Mouse (Mus musculus): ENCODE measurements around the gene Mllt3. TPM values are rescaled to one million over a fixed set of nuclear protein-coding genes. Genes with fewer than 3 reads are reported as not detected.

The Mllt3 gene
- total and polyA plus RNA-seq, 2 experiments from 2014 or later: 5.1 to 13.5 TPM

DNA sequence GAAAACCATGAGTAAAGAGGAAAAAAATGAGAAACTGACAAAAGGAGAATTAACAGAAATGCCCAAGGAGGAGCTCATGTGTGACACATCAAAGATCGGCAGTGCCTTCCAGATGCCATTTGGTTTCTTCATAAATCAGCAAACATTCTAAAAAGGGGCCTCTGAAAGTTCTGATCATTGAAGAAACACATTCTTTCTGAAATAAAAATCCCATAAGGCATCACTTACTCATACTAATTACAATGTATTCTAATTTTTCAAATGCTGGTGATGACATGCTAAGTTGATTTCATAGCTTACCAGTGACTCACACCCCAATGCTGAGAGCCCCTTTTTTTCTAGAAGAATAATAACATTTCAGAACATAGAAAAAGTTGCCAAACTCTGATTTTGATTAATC lies 194.4 kb downstream of the Mllt3 start:
- TF ChIP-seq EP300 (IDR thresholded peaks at IDR 0.05; ENCODE audit: low read depth): no peak
- no peak for TF ChIP-seq CTCF (IDR thresholded peaks at IDR 0.05; ENCODE audit: low read depth)
- no peak for DNase-seq (ENCODE audit: low spot score)
- H3K27me3 ChIP-seq (ENCODE audit: control insufficient read depth, insufficient read depth, low read length): no peaks in the 10 kb centered on the region
- WGBS: 91% methylated on average over 1 of the region's 1 CpGs
- peaks cover 10% of the 10 kb centered on the region for H3K4me1 ChIP-seq (ENCODE audit: control insufficient read depth, insufficient read depth)
- no peak overlapping the region for H3K4me2 ChIP-seq (ENCODE audit: low read depth, low read length)
- no peak overlapping the region for H3K4me3 ChIP-seq (ENCODE audit: low read depth, low read length)
- ATAC-seq (ENCODE audit: insufficient read depth, low read depth): no peak
- no peak overlapping the region for H3K27ac ChIP-seq (ENCODE audit: low read depth)
- H3K9me3 ChIP-seq (replicated peaks; ENCODE audit: control insufficient read depth, low read length): no peaks in the 10 kb centered on the region
- no peak overlapping the region for H3K9ac ChIP-seq (replicated peaks; ENCODE audit: low read depth, low read length)
- H3K36me3 ChIP-seq (replicated peaks; ENCODE audit: control insufficient read depth, insufficient read depth, low read length): no peaks in the 10 kb centered on the region

DNA sequence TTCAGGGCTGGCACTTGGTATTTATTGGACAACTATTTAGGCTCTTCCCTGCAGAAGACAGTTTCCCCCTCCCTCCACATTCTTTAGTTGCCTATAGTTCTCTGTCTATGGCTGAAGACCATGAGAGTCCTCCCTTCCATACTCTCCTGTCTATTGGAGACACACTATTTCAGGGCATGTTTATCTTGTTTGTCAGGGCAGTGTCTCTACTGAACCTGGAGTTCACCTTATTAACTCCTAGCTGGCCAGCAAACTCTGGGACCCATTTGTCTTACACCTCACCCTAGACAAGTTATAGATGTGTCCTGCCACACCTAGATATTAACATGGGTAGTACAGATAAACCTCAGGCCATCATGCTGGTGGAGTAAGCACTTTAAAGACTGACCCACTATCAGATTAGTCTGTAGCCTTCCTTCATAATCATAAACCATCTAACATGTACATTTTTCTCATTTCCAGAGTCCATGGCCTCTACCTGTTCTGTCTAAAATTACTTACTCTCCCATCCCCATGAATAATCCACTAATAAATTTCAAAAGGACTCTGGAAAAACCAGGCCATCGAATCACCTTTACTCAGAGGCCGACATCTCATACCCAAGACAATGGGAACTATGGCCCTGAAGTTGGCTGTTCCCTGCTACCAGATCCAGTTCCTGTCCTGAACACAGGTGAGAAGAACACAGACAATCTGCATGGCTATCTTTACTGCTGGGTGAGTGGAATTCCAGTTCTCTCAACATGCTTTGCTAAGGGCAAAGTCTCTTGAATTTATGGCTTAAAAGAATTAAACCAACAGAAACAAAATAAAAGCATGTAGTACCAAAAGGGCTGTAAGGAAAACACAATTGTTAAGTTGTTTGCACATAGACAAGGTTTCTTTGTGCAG lies 195.4 kb downstream of the Mllt3 start:
- no peak overlapping the region for H3K4me2 ChIP-seq (ENCODE audit: low read depth, low read length)
- DNase-seq (ENCODE audit: low spot score) (no peak), ATAC-seq (ENCODE audit: insufficient read depth, low read depth) (no peak)
- H3K27me3 ChIP-seq (ENCODE audit: control insufficient read depth, insufficient read depth, low read length): no peaks in the 10 kb centered on the region
- H3K4me3 ChIP-seq (ENCODE audit: low read depth, low read length): no peak overlapping the region
- H3K4me1 ChIP-seq (ENCODE audit: control insufficient read depth, insufficient read depth): peaks cover 10% of the 10 kb centered on the region
- WGBS: 93% methylated on average over 2 of the region's 2 CpGs
- H3K9me3 ChIP-seq (replicated peaks; ENCODE audit: control insufficient read depth, low read length): no peaks in the 10 kb centered on the region
- no peak overlapping the region for H3K9ac ChIP-seq (replicated peaks; ENCODE audit: low read depth, low read length)
- H3K36me3 ChIP-seq (replicated peaks; ENCODE audit: control insufficient read depth, insufficient read depth, low read length): no peaks in the 10 kb centered on the region
- TF ChIP-seq CTCF (IDR thresholded peaks at IDR 0.05; ENCODE audit: low read depth) (no peak), EP300 (IDR thresholded peaks at IDR 0.05; ENCODE audit: low read depth) (no peak)
- H3K27ac ChIP-seq (ENCODE audit: low read depth): no peak overlapping the region

GRCm38 (mm10) chr4:87836257-87836656 lies 196.9 kb downstream of the Mllt3 start:
- Histone ChIP-seq H3K4me2 (ENCODE audit: low read depth, low read length) (no peak overlapping the region), H3K27me3 (ENCODE audit: control insufficient read depth, insufficient read depth, low read length) (no peaks in the 10 kb centered on the region), H3K9ac (replicated peaks; ENCODE audit: low read depth, low read length) (no peak overlapping the region), H3K36me3 (replicated peaks; ENCODE audit: control insufficient read depth, insufficient read depth, low read length) (no peaks in the 10 kb centered on the region), H3K4me1 (ENCODE audit: control insufficient read depth, insufficient read depth) (peaks cover 10% of the 10 kb centered on the region), H3K4me3 (ENCODE audit: low read depth, low read length) (no peak overlapping the region), H3K27ac (ENCODE audit: low read depth) (no peak overlapping the region), H3K9me3 (replicated peaks; ENCODE audit: control insufficient read depth, low read length) (no peaks in the 10 kb centered on the region)
- WGBS: 72% methylated on average over 5 of the region's 5 CpGs
- no peak for ATAC-seq (ENCODE audit: insufficient read depth, low read depth)
- TF ChIP-seq CTCF (IDR thresholded peaks at IDR 0.05; ENCODE audit: low read depth): no peak
- no peak for TF ChIP-seq EP300 (IDR thresholded peaks at IDR 0.05; ENCODE audit: low read depth)
- no peak for DNase-seq (ENCODE audit: low spot score)

- no peak overlapping the region for H3K4me3 ChIP-seq (ENCODE audit: low read depth, low read length)
- ATAC-seq (ENCODE audit: insufficient read depth, low read depth): no peak
- H3K9me3 ChIP-seq (replicated peaks; ENCODE audit: control insufficient read depth, low read length): no peaks in the 10 kb centered on the region
- H3K36me3 ChIP-seq (replicated peaks; ENCODE audit: control insufficient read depth, insufficient read depth, low read length): no peaks in the 10 kb centered on the region
- no peak overlapping the region for H3K9ac ChIP-seq (replicated peaks; ENCODE audit: low read depth, low read length)
- no peak for DNase-seq (ENCODE audit: low spot score)
- H3K27me3 ChIP-seq (ENCODE audit: control insufficient read depth, insufficient read depth, low read length): no peaks in the 10 kb centered on the region
- WGBS: 82% methylated on average over 6 of the region's 6 CpGs
- H3K4me1 ChIP-seq (ENCODE audit: control insufficient read depth, insufficient read depth): peaks cover 9% of the 10 kb centered on the region
- TF ChIP-seq CTCF (IDR thresholded peaks at IDR 0.05; ENCODE audit: low read depth) (no peak), EP300 (IDR thresholded peaks at IDR 0.05; ENCODE audit: low read depth) (no peak)
- H3K27ac ChIP-seq (ENCODE audit: low read depth): no peak overlapping the region
- no peak overlapping the region for H3K4me2 ChIP-seq (ENCODE audit: low read depth, low read length)
These were observed 198.0 kb downstream of the Mllt3 start for GRCm38 (mm10) chr4:87835191-87835590.

- DNase-seq (ENCODE audit: low spot score) (no peak), ATAC-seq (ENCODE audit: insufficient read depth, low read depth) (no peak)
- Histone ChIP-seq H3K9ac (replicated peaks; ENCODE audit: low read depth, low read length) (no peak overlapping the region), H3K4me2 (ENCODE audit: low read depth, low read length) (no peak overlapping the region), H3K9me3 (replicated peaks; ENCODE audit: control insufficient read depth, low read length) (no peaks in the 10 kb centered on the region), H3K36me3 (replicated peaks; ENCODE audit: control insufficient read depth, insufficient read depth, low read length) (no peaks in the 10 kb centered on the region), H3K27me3 (ENCODE audit: control insufficient read depth, insufficient read depth, low read length) (no peaks in the 10 kb centered on the region), H3K4me3 (ENCODE audit: low read depth, low read length) (no peak overlapping the region), H3K4me1 (ENCODE audit: control insufficient read depth, insufficient read depth) (0 out of 2 replicates have a peak, but pooled peaks cover under 1% of the 10 kb centered on the region), H3K27ac (ENCODE audit: low read depth) (no peak overlapping the region)
- 80% methylated on average over 2 of the region's 2 CpGs for WGBS
- TF ChIP-seq CTCF (IDR thresholded peaks at IDR 0.05; ENCODE audit: low read depth): no peak
- no peak for TF ChIP-seq EP300 (IDR thresholded peaks at IDR 0.05; ENCODE audit: low read depth)
These were observed 198.9 kb downstream of the Mllt3 start for GRCm38 (mm10) chr4:87834310-87834709.

All from heart, postnatal 0 days (tissue).